Mouse (Mus musculus) limb, embryonic 14.5 days (tissue): ENCODE measurements at regions not wholly inside any gene's neighbourhood (a gene's known extent, or its start where the extent isn't known, plus 50 kb on each side); places are given as distances from the start of the nearest gene placed in this dataset.

Experiments used
- ATAC-seq: fragments of 200-750 bp; cut with Nextera tagmentation; 2 replicates; pipeline ENCODE4 v1.8.0; 2017; ENCODE audit warnings: low read depth, moderate number of reproducible peaks, moderate TSS enrichment; ENCODE audit not compliant: low FRiP score
- DNase-seq: peaks from one replicate; pipeline ENCODE4 v3.0.0-alpha.2; 2015; ENCODE audit warnings: low spot score
- H3K27ac ChIP-seq: fragments of 300-500 bp; sonication (generic); replicated peaks from 2 replicates; pipeline ENCODE4 v1.5.1; 2014; ENCODE audit warnings: low read depth, mild to moderate bottlenecking, low read length, moderate library complexity, mixed read lengths
- H3K27me3 ChIP-seq: fragments of 300-500 bp; sonication (generic); 2 replicates; pipeline ENCODE4 v1.6.1; 2014; ENCODE audit warnings: low read length, mixed read lengths; ENCODE audit not compliant: control insufficient read depth, insufficient read depth
- H3K36me3 ChIP-seq: fragments of 300-500 bp; sonication (generic); 2 replicates; pipeline ENCODE4 v1.6.1; 2014; ENCODE audit warnings: mild to moderate bottlenecking, low read length, moderate library complexity, mixed read lengths; ENCODE audit not compliant: control insufficient read depth, insufficient read depth
- H3K4me1 ChIP-seq: fragments of 300-500 bp; sonication (generic); 2 replicates; pipeline ENCODE4 v1.6.1; 2014; ENCODE audit warnings: antibody characterized with exemption, low read length, mixed read lengths; ENCODE audit not compliant: control insufficient read depth, insufficient read depth
- H3K4me2 ChIP-seq: fragments of 300-500 bp; sonication (generic); replicated peaks from 2 replicates; pipeline ENCODE4 v1.6.1; 2014; ENCODE audit warnings: low read depth, mild to moderate bottlenecking, low read length, moderate library complexity; ENCODE audit not compliant: severe bottlenecking
- H3K4me3 ChIP-seq: fragments of 300-500 bp; sonication (generic); replicated peaks from 2 replicates; pipeline ENCODE4 v1.5.1; 2014; ENCODE audit warnings: low read length
- H3K9ac ChIP-seq: fragments of 300-500 bp; sonication (generic); 2 replicates; pipeline ENCODE4 v1.6.1; 2014; ENCODE audit warnings: mild to moderate bottlenecking, low read depth, low read length, moderate library complexity; ENCODE audit not compliant: severe bottlenecking
- H3K9me3 ChIP-seq: fragments of 300-500 bp; sonication (generic); 2 replicates; pipeline ENCODE4 v1.6.1; 2016; ENCODE audit warnings: low read length; ENCODE audit not compliant: control insufficient read depth
- POLR2A ChIP-seq: fragments of 200-500 bp; IDR thresholded peaks from 2 replicates; pipeline ENCODE4 v1.8.0; 2012; ENCODE audit warnings: inconsistent platforms, mild to moderate bottlenecking, moderate library complexity, borderline replicate concordance; ENCODE audit not compliant: insufficient read depth, insufficient read length; ENCODE audit errors: extremely low read depth
- WGBS: fragments of 180-500 bp; shearing (Covaris S2); extraction: QIAGEN DNeasy Blood & Tissue Kit; methylation state at CpG from one replicate; pipeline ENCODE4 v1.1.7; 2014; 5-methylcytosine and 5-hydroxymethylcytosine counted together

DNA sequence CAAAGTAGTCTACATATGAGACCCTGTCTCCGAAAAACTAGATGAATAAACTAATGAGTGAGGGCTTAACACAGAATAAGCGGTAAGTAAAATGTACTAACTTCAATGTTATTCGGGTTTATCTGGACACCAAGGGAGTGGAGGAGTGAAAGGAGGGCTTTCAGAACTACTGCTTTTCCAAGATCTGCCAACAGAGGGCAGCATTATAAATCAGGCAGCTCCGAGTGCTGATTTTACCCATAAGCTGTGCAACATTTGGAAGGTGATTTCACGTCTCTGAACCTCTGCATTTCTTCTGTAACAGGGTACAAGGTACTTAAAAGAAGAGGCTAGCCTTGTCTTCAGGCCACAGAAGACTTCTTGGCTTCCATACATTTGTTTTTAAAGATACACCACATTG, 74.2 kb downstream of the Foxi3 start:
- H3K27me3 ChIP-seq = no peaks in the 10 kb centered on the region
- no peaks in the 10 kb centered on the region for H3K36me3 ChIP-seq
- no peak overlapping the region for H3K9ac ChIP-seq
- no peak overlapping the region for H3K4me3 ChIP-seq
- 74% methylated on average over 5 of the region's 5 CpGs for WGBS
- H3K4me2 ChIP-seq = no peak overlapping the region
- H3K4me1 ChIP-seq = no peaks in the 10 kb centered on the region
- DNase-seq = no peak
- TF ChIP-seq POLR2A = no peak
- H3K27ac ChIP-seq = no peak overlapping the region
- no peaks in the 10 kb centered on the region for H3K9me3 ChIP-seq
- no peak for ATAC-seq

DNA sequence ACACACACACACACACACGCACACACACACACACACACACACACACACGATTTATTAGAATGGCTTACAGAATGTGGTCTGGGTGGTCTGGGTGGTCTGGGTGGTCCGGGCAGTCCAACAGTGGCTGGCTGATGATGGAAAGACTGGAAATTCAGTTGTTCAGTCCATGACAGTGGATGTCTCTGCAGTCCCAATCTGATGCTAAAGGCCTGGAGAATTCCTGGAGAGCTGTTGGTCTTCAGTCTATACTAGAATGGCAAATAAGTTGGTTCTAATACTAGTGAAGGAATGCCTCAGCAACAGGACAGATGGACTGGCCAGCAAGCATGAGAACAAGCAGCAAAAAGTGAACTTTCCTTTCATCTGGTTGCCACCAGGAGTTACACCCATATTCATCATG, 87.9 kb downstream of the Foxi3 start:
- ATAC-seq (no peak), DNase-seq (no peak)
- Histone ChIP-seq H3K4me1 (peaks cover 9% of the 10 kb centered on the region), H3K27ac (no peak overlapping the region), H3K9ac (no peak overlapping the region), H3K36me3 (no peaks in the 10 kb centered on the region), H3K9me3 (no peaks in the 10 kb centered on the region), H3K4me2 (no peak overlapping the region), H3K27me3 (no peaks in the 10 kb centered on the region), H3K4me3 (no peak overlapping the region)
- WGBS = 86% methylated on average over 3 of the region's 3 CpGs
- TF ChIP-seq POLR2A = no peak

DNA sequence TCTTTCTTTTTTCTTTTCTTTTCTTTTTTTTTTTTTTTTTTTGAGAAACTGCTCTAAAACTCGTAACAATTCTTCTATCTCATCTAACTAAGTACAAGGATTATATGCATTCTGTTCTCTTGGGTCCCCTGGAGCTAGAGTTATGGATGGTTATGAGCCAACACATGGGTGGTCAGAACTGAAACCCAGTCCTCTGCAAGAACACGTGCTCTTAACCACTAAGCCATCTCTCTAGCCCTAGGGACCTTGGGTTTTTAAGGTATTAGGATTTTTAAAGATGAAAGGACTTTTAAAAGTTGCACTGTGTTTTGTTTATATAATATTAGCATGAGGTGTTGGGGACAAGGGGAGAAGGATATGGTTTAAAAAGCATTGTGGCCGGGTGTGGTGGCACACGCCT, 88.9 kb downstream of the Foxi3 start:
- TF ChIP-seq POLR2A = no peak
- ATAC-seq (no peak), DNase-seq (no peak)
- WGBS = 80% methylated on average over 4 of the region's 4 CpGs
- no peaks in the 10 kb centered on the region for H3K27me3 ChIP-seq
- H3K9me3 ChIP-seq = no peaks in the 10 kb centered on the region
- no peak overlapping the region for H3K9ac ChIP-seq
- H3K27ac ChIP-seq = no peak overlapping the region
- H3K4me2 ChIP-seq = no peak overlapping the region
- no peak overlapping the region for H3K4me3 ChIP-seq
- no peaks in the 10 kb centered on the region for H3K36me3 ChIP-seq
- H3K4me1 ChIP-seq = peaks cover 9% of the 10 kb centered on the region

DNA sequence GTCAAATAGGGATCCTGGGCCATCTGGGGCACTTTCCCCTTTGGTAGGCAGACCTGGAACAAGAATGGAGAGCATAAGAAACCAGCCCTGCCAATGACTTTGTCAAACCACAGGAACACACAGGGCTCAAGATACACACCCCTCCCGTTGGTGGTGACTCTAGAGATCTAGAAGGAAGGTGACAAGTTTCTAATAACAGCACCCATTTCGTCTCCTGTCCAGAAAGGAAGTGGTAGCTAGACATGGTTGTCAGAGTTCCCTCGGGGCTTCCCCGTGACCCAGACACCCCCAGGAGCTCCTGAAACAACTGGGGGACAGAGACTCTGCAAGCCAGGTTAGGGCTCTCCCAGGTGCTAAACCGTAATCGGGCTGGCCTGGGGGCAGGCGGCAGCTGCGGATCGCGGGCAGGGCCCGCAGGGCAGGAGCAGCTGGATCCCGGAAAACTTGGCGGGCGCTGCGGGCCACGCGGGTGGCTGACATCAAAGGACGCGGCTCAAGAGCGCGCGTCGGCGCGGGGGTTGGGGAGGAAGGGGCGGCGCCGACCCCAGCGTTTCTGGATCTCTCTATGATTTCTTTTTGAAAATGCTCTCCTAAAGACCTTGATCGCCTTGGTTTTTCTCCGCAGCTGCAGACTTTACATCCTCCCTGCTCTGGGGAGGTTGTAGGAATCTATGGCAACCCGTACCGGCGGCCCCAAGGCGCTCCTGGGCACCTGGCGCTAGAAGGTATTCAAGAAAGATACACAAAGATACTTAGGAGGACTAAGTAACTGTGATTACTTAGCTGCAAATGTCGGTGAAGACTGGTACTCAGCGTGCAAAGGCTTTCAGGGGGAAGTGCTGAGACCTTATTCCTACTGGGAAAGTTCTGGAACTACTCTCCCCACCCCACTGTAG, 92.1 kb downstream of the Foxi3 start:
- Histone ChIP-seq H3K9ac (peak overlapping the region; percentile 56), H3K27me3 (no peaks in the 10 kb centered on the region), H3K27ac (peak overlapping the region; percentile 13; the same call in 1 of the 2 replicates), H3K4me1 (peaks cover 9% of the 10 kb centered on the region), H3K4me3 (peak overlapping the region; percentile 40), H3K36me3 (no peaks in the 10 kb centered on the region), H3K9me3 (no peaks in the 10 kb centered on the region), H3K4me2 (peak overlapping the region; percentile 87)
- ATAC-seq (0 out of 2 replicates have a peak, but pooled peaks have one; percentile 50), DNase-seq (peak; percentile 21)
- TF ChIP-seq POLR2A = no peak
- WGBS = under 1% methylated on average over 38 of the region's 38 CpGs

DNA sequence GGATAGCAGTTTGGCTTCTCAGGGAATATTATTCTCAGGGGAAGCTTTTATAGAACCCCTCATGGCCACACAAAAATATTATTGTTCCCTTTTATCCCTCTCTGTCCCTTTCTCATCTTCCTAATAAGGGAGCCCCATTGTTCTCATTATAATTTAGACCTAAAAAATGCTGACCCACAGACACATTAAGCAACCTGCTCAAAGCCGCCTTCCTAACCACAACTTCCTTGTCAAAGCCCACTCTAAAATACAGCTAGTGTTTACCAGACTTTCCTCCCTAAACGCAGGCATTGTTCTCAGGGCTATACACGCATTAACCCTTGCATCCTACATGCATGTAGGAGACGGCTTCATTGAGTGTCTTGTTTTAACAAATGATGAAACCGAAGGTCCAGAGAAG, 93.9 kb downstream of the Foxi3 start:
- Histone ChIP-seq H3K4me3 (no peak overlapping the region), H3K27me3 (no peaks in the 10 kb centered on the region), H3K4me2 (no peak overlapping the region), H3K9me3 (no peaks in the 10 kb centered on the region), H3K36me3 (no peaks in the 10 kb centered on the region), H3K27ac (no peak overlapping the region), H3K4me1 (peaks cover 9% of the 10 kb centered on the region), H3K9ac (no peak overlapping the region)
- no peak for TF ChIP-seq POLR2A
- ATAC-seq (no peak), DNase-seq (no peak)
- WGBS = 52% methylated on average over 5 of the region's 5 CpGs
